17 mouse cellular contexts compared by ENCODE assay signal in genomic region chr3:8036697-8037096, GRCm38 (mm10).
A peak's percentile ranks its signal among the peaks of the same experiment; 100 is the strongest.
DNase-seq lines count a peak whose midpoint lies in the region; ATAC-seq lines count a peak whose summit lies in the region.
"Had no signal": no experiment of that assay in that cellular context is flagged by ENCODE, and none has a peak within 500 bp of the region (broad histone marks: within the 10 kb centered on the region; RNA-seq: fewer than 3 reads in every experiment).

No protein-coding gene starts in this region.

- WGBS in midbrain, embryonic 12.5 days = 63% methylated on average over 1 of the region's 1 CpGs
- WGBS in midbrain, embryonic 14.5 days = 35% methylated on average over 1 of the region's 1 CpGs
- WGBS in embryonic facial prominence, embryonic 15.5 days = 18% methylated on average over 1 of the region's 1 CpGs
- WGBS in midbrain, embryonic 15.5 days = 33% methylated on average over 1 of the region's 1 CpGs

- H3K27ac ChIP-seq in midbrain, embryonic 12.5 days (replicated peaks) = no peak overlapping the region
- no peak overlapping the region for H3K27ac ChIP-seq in midbrain, embryonic 14.5 days (replicated peaks; ENCODE audit: low read depth, low read length)
- no peak overlapping the region for H3K27ac ChIP-seq in embryonic facial prominence, embryonic 15.5 days (replicated peaks)
- no peak overlapping the region for H3K27ac ChIP-seq in midbrain, embryonic 15.5 days
- H3K27ac ChIP-seq: heart, adult 2 months had no signal

- no peaks in the 10 kb centered on the region for H3K27me3 ChIP-seq in midbrain, embryonic 12.5 days
- H3K27me3 ChIP-seq in midbrain, embryonic 14.5 days (ENCODE audit: control insufficient read depth, insufficient read depth, low read length) = no peaks in the 10 kb centered on the region
- no peaks in the 10 kb centered on the region for H3K27me3 ChIP-seq in embryonic facial prominence, embryonic 15.5 days
- H3K27me3 ChIP-seq in midbrain, embryonic 15.5 days (replicated peaks) = no peaks in the 10 kb centered on the region

- ATAC-seq in midbrain, embryonic 12.5 days (ENCODE audit: low FRiP score, low read depth) = 0 out of 2 replicates have a peak, but pooled peaks have one; percentile 42
- ATAC-seq in midbrain, embryonic 14.5 days (ENCODE audit: low FRiP score, low TSS enrichment) = no peak
- peak; percentile 57 for ATAC-seq in embryonic facial prominence, embryonic 15.5 days (ENCODE audit: insufficient number of reproducible peaks, low FRiP score, low TSS enrichment, low read depth)
- peak; percentile 59 for ATAC-seq in midbrain, embryonic 15.5 days (replicated peaks)
- ATAC-seq: intestine, embryonic 16.5 days; liver, postnatal 0 days had no signal

- H3K4me3 ChIP-seq in midbrain, embryonic 12.5 days = no peak overlapping the region
- H3K4me3 ChIP-seq in midbrain, embryonic 14.5 days (replicated peaks; ENCODE audit: low read depth, low read length) = no peak overlapping the region
- no peak overlapping the region for H3K4me3 ChIP-seq in embryonic facial prominence, embryonic 15.5 days (replicated peaks)
- no peak overlapping the region for H3K4me3 ChIP-seq in midbrain, embryonic 15.5 days
- H3K4me3 ChIP-seq: heart, adult 2 months had no signal

- H3K36me3 ChIP-seq in midbrain, embryonic 12.5 days = no peaks in the 10 kb centered on the region
- no peaks in the 10 kb centered on the region for H3K36me3 ChIP-seq in midbrain, embryonic 14.5 days (ENCODE audit: control insufficient read depth, insufficient read depth, low read length)
- H3K36me3 ChIP-seq in embryonic facial prominence, embryonic 15.5 days = no peaks in the 10 kb centered on the region
- H3K36me3 ChIP-seq in midbrain, embryonic 15.5 days (replicated peaks) = no peaks in the 10 kb centered on the region

- H3K4me1 ChIP-seq in midbrain, embryonic 12.5 days = no peaks in the 10 kb centered on the region
- no peaks in the 10 kb centered on the region for H3K4me1 ChIP-seq in midbrain, embryonic 14.5 days (ENCODE audit: control insufficient read depth, insufficient read depth, low read length)
- 0 out of 2 replicates have a peak, but pooled peaks cover 5% of the 10 kb centered on the region for H3K4me1 ChIP-seq in embryonic facial prominence, embryonic 15.5 days
- no peaks in the 10 kb centered on the region for H3K4me1 ChIP-seq in midbrain, embryonic 15.5 days

- no peak overlapping the region for H3K9ac ChIP-seq in midbrain, embryonic 12.5 days (replicated peaks)
- no peak overlapping the region for H3K9ac ChIP-seq in midbrain, embryonic 14.5 days (replicated peaks; ENCODE audit: low read length)
- no peak overlapping the region for H3K9ac ChIP-seq in embryonic facial prominence, embryonic 15.5 days
- no peak overlapping the region for H3K9ac ChIP-seq in midbrain, embryonic 15.5 days
- H3K9ac ChIP-seq: liver, postnatal 0 days had no signal

- no peak for DNase-seq in midbrain, embryonic 14.5 days
- peak; percentile 64 for DNase-seq in embryo, embryonic 10.5 days (ENCODE audit: low spot score)
- no peak for DNase-seq in B cell, adult 2 months
- DNase-seq in yolk sac, embryonic 10.5 days (ENCODE audit: low spot score) = no peak
- DNase-seq: cerebellum, postnatal 10 days; heart, adult 2 months; heart, postnatal 10 days; kidney, postnatal 10 days; layer of hippocampus, adult 9-11 months; left cerebral cortex, postnatal 4 days; liver, postnatal 0 days; lung, postnatal 4 days; thymus, adult 2 months had no signal

- no peak overlapping the region for H3K4me2 ChIP-seq in midbrain, embryonic 12.5 days (replicated peaks)
- H3K4me2 ChIP-seq in midbrain, embryonic 14.5 days (ENCODE audit: low read length) = no peak overlapping the region
- H3K4me2 ChIP-seq in embryonic facial prominence, embryonic 15.5 days (replicated peaks) = no peak overlapping the region
- H3K4me2 ChIP-seq in midbrain, embryonic 15.5 days = no peak overlapping the region

- H3K9me3 ChIP-seq in midbrain, embryonic 12.5 days = no peaks in the 10 kb centered on the region
- no peaks in the 10 kb centered on the region for H3K9me3 ChIP-seq in midbrain, embryonic 14.5 days (ENCODE audit: control insufficient read depth, low read length)
- H3K9me3 ChIP-seq in embryonic facial prominence, embryonic 15.5 days (replicated peaks) = no peaks in the 10 kb centered on the region
- no peaks in the 10 kb centered on the region for H3K9me3 ChIP-seq in midbrain, embryonic 15.5 days
